Mouse (Mus musculus) right cerebral cortex, postnatal 14 days (tissue): ENCODE data around the gene Cenpp.
"Not testable (repeated sequence)": the region's sequence is repeated elsewhere in the genome, so short reads cannot be mapped to it uniquely, and the experiment has no call there.

ENCODE experiments used
- DNase-seq: peaks from one replicate; pipeline ENCODE4 v3.0.0; 2022

The Cenpp gene

GRCm38 (mm10) chr13:49603603-49604002 lies 49.0 kb downstream of the Cenpp start:
- DNase-seq = no peak

GRCm38 (mm10) chr13:49602541-49602940 lies 50.0 kb downstream of the Cenpp start:
- DNase-seq = not testable (repeated sequence)

- no peak for DNase-seq
These were observed 66.5 kb downstream of the Cenpp start for GRCm38 (mm10) chr13:49586062-49586461.

- no peak for DNase-seq
These were observed 68.1 kb downstream of the Cenpp start for GRCm38 (mm10) chr13:49584307-49585005.

- DNase-seq = no peak
These were observed 68.7 kb downstream of the Cenpp start for GRCm38 (mm10) chr13:49583859-49584258.

- no peak for DNase-seq
These were observed 70.7 kb downstream of the Cenpp start, which contains the start of gene Omd for GRCm38 (mm10) chr13:49581541-49582530. Gene Omd, plus strand, starts transcription at chr13:49582462.

GRCm38 (mm10) chr13:49571418-49571817 lies 81.2 kb downstream of the Cenpp start:
- no peak for DNase-seq

- no peak for DNase-seq
These were observed 82.2 kb downstream of the Cenpp start for GRCm38 (mm10) chr13:49570371-49570770.

- DNase-seq = no peak
These were observed 88.2 kb downstream of the Cenpp start for GRCm38 (mm10) chr13:49564347-49564746.

GRCm38 (mm10) chr13:49560886-49561285 lies 91.7 kb downstream of the Cenpp start:
- no peak for DNase-seq

GRCm38 (mm10) chr13:49559185-49559584 lies 93.4 kb downstream of the Cenpp start:
- no peak for DNase-seq

GRCm38 (mm10) chr13:49556924-49557323 lies 95.7 kb downstream of the Cenpp start:
- DNase-seq = no peak

- DNase-seq = no peak
These were observed 96.4 kb downstream of the Cenpp start for GRCm38 (mm10) chr13:49556203-49556602.

GRCm38 (mm10) chr13:49554519-49554918 lies 98.1 kb downstream of the Cenpp start:
- no peak for DNase-seq

GRCm38 (mm10) chr13:49549616-49550015 lies 103.0 kb downstream of the Cenpp start:
- DNase-seq = no peak

GRCm38 (mm10) chr13:49547563-49548150 lies 104.9 kb downstream of the Cenpp start:
- no peak for DNase-seq

GRCm38 (mm10) chr13:49546517-49546916 lies 106.1 kb downstream of the Cenpp start:
- DNase-seq = no peak

GRCm38 (mm10) chr13:49545646-49546045 lies 106.9 kb downstream of the Cenpp start:
- DNase-seq = no peak

GRCm38 (mm10) chr13:49544279-49544678 lies 108.3 kb downstream of the Cenpp start, which contains the start of gene Aspn:
Gene Aspn, plus strand, starts transcription at chr13:49544443.
- DNase-seq = no peak

GRCm38 (mm10) chr13:49538693-49539092 lies 113.9 kb downstream of the Cenpp start:
- no peak for DNase-seq

GRCm38 (mm10) chr13:49536946-49537345 lies 115.6 kb downstream of the Cenpp start:
- DNase-seq = no peak

- no peak for DNase-seq
These were observed 121.9 kb downstream of the Cenpp start for GRCm38 (mm10) chr13:49530636-49531035.

- DNase-seq = no peak
These were observed 126.3 kb downstream of the Cenpp start for GRCm38 (mm10) chr13:49526235-49526634.
